In the genomic region with DNA sequence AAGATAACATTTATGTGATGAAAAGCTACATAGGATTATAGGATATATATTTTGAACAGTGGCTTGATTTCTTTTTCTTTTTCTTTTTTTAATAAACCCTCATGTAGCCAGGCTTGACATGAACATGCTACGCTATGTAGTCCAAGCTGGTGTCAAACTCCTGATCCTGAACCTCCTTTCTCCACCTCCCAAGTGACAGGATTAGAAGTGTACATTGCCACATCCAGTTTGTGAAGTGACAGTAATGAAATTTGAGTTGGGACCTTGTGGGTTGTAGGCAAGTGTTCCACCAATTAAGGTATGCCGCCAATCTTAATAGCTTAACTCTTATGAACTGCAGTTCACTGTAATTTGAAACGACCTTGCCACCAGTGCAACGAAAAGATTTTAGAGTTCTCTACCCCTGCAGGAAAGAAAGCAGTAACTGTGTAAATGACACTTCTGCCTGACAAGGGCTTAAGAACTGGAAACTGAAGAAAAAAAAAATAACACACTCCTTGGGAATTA, we compare ENCODE assay signal across 20 mouse cellular contexts.
"Had no signal": no experiment of that assay in that cellular context is flagged by ENCODE, and none has a peak within 500 bp of the region (broad histone marks: within the 10 kb centered on the region; RNA-seq: fewer than 3 reads in every experiment).

No protein-coding gene starts in this region.

- H3K27ac ChIP-seq: left cerebral cortex, adult 2 months; liver, embryonic 13.5 days; midbrain, embryonic 12.5 days; midbrain, embryonic 15.5 days; neural tube, embryonic 12.5 days; neural tube, embryonic 15.5 days; stomach, embryonic 15.5 days had no signal

- DNase-seq: kidney, adult 18-20 months; kidney, postnatal 14 days; layer of hippocampus, postnatal 36 days; liver, embryonic 13.5 days; lung, adult 2 months; lung, postnatal 10 days; lung, postnatal 36 days; right cerebral cortex, adult 18-20 months; right cerebral cortex, postnatal 14 days; right cerebral cortex, postnatal 4 days; thymus, adult 18-20 months; thymus, postnatal 36 days had no signal

- H3K4me1 ChIP-seq: liver, embryonic 13.5 days; megakaryocyte, embryonic 14.5 days; midbrain, embryonic 12.5 days; midbrain, embryonic 15.5 days; neural tube, embryonic 12.5 days; neural tube, embryonic 15.5 days; stomach, embryonic 15.5 days had no signal

- H3K4me3 ChIP-seq: left cerebral cortex, adult 2 months; liver, embryonic 13.5 days; megakaryocyte, embryonic 14.5 days; midbrain, embryonic 12.5 days; midbrain, embryonic 15.5 days; neural tube, embryonic 12.5 days; neural tube, embryonic 15.5 days; stomach, embryonic 15.5 days had no signal

- H3K4me2 ChIP-seq: liver, embryonic 13.5 days; midbrain, embryonic 12.5 days; midbrain, embryonic 15.5 days; neural tube, embryonic 12.5 days; neural tube, embryonic 15.5 days; stomach, embryonic 15.5 days had no signal

- H3K27me3 ChIP-seq: liver, embryonic 13.5 days; megakaryocyte, embryonic 14.5 days; midbrain, embryonic 12.5 days; midbrain, embryonic 15.5 days; neural tube, embryonic 12.5 days; neural tube, embryonic 15.5 days; stomach, embryonic 15.5 days had no signal

- ATAC-seq: intestine, embryonic 16.5 days; midbrain, embryonic 15.5 days had no signal

- H3K9me3 ChIP-seq: liver, embryonic 13.5 days; midbrain, embryonic 12.5 days; midbrain, embryonic 15.5 days; neural tube, embryonic 12.5 days; neural tube, embryonic 15.5 days; stomach, embryonic 15.5 days had no signal

- H3K9ac ChIP-seq: liver, embryonic 13.5 days; midbrain, embryonic 12.5 days; midbrain, embryonic 15.5 days; neural tube, embryonic 12.5 days; neural tube, embryonic 15.5 days; stomach, embryonic 15.5 days had no signal

- H3K36me3 ChIP-seq: liver, embryonic 13.5 days; midbrain, embryonic 12.5 days; midbrain, embryonic 15.5 days; neural tube, embryonic 12.5 days; neural tube, embryonic 15.5 days; stomach, embryonic 15.5 days had no signal
